Mouse (Mus musculus): ENCODE results near the gene Polr2c. TPM values are rescaled to one million over a fixed set of nuclear protein-coding genes. Genes with fewer than 3 reads are reported as not detected.

The Polr2c gene
- total RNA-seq, 2 experiments from 2014 or later = 65.6 to 67.4 TPM

- DNase-seq (ENCODE audit: extremely low spot score in 1 of 2, low spot score in 1 of 2) = no peak
Observed at GRCm38 (mm10) chr8:94875096-94875870, 18.0 kb downstream of the Polr2c start.

- DNase-seq (ENCODE audit: extremely low spot score in 1 of 2, low spot score in 1 of 2) = no peak
Observed at GRCm38 (mm10) chr8:94875871-94876150, 18.6 kb downstream of the Polr2c start.

- DNase-seq (ENCODE audit: extremely low spot score in 1 of 2, low spot score in 1 of 2) = peak; percentile 63 to 77
Observed at GRCm38 (mm10) chr8:94876197-94876730, 19.0 kb downstream of the Polr2c start, which contains the start of gene Dok4. Gene Dok4, minus strand, starts transcription at chr8:94876330.

- no peak for DNase-seq (ENCODE audit: extremely low spot score in 1 of 2, low spot score in 1 of 2)
Observed at GRCm38 (mm10) chr8:94876820-94877219, 19.6 kb downstream of the Polr2c start.

- DNase-seq (ENCODE audit: extremely low spot score in 1 of 2, low spot score in 1 of 2) = no peak
Observed at GRCm38 (mm10) chr8:94880742-94881141, 23.5 kb downstream of the Polr2c start.

GRCm38 (mm10) chr8:94888383-94889036, 31.3 kb downstream of the Polr2c start:
- no peak for DNase-seq (ENCODE audit: extremely low spot score in 1 of 2, low spot score in 1 of 2)

- DNase-seq (ENCODE audit: extremely low spot score in 1 of 2, low spot score in 1 of 2) = no peak
Observed at GRCm38 (mm10) chr8:94892917-94893316, 35.7 kb downstream of the Polr2c start.

- no peak for DNase-seq (ENCODE audit: extremely low spot score in 1 of 2, low spot score in 1 of 2)
Observed at GRCm38 (mm10) chr8:94899262-94899661, 42.0 kb downstream of the Polr2c start.

GRCm38 (mm10) chr8:94900617-94901016, 43.4 kb downstream of the Polr2c start:
- no peak for DNase-seq (ENCODE audit: extremely low spot score in 1 of 2, low spot score in 1 of 2)

GRCm38 (mm10) chr8:94901031-94901430, 43.8 kb downstream of the Polr2c start:
- DNase-seq (ENCODE audit: extremely low spot score in 1 of 2, low spot score in 1 of 2) = no peak

GRCm38 (mm10) chr8:94903709-94904108, 46.5 kb downstream of the Polr2c start:
- no peak for DNase-seq (ENCODE audit: extremely low spot score in 1 of 2, low spot score in 1 of 2)

GRCm38 (mm10) chr8:94904450-94905175, 47.4 kb downstream of the Polr2c start:
- peak in 1 of 2 experiments; percentile 58 for DNase-seq (ENCODE audit: extremely low spot score in 1 of 2, low spot score in 1 of 2)

- DNase-seq (ENCODE audit: extremely low spot score in 1 of 2, low spot score in 1 of 2) = no peak
Observed at GRCm38 (mm10) chr8:94907591-94908300, 50.5 kb downstream of the Polr2c start.

GRCm38 (mm10) chr8:94908847-94909246, 51.6 kb downstream of the Polr2c start:
- peak; percentile 65 to 80 for DNase-seq (ENCODE audit: extremely low spot score in 1 of 2, low spot score in 1 of 2)

- DNase-seq (ENCODE audit: extremely low spot score in 1 of 2, low spot score in 1 of 2) = peak; percentile 32 to 50
Observed at GRCm38 (mm10) chr8:94913061-94913660, 55.9 kb downstream of the Polr2c start.

- no peak for DNase-seq (ENCODE audit: extremely low spot score in 1 of 2, low spot score in 1 of 2)
Observed at GRCm38 (mm10) chr8:94914256-94914655, 57.0 kb downstream of the Polr2c start.

- DNase-seq (ENCODE audit: extremely low spot score in 1 of 2, low spot score in 1 of 2) = no peak
Observed at GRCm38 (mm10) chr8:94914701-94915101, 57.5 kb downstream of the Polr2c start.

- no peak for DNase-seq (ENCODE audit: extremely low spot score in 1 of 2, low spot score in 1 of 2)
Observed at GRCm38 (mm10) chr8:94916311-94916959, 59.2 kb downstream of the Polr2c start.

- DNase-seq (ENCODE audit: extremely low spot score in 1 of 2, low spot score in 1 of 2) = no peak
Observed at GRCm38 (mm10) chr8:94916960-94917324, 59.7 kb downstream of the Polr2c start.

- peak; percentile 22 to 60 for DNase-seq (ENCODE audit: extremely low spot score in 1 of 2, low spot score in 1 of 2)
Observed at GRCm38 (mm10) chr8:94917352-94917751, 60.1 kb downstream of the Polr2c start.
